Mouse (Mus musculus): ENCODE data around the gene Lctl. TPM values are rescaled to one million over a fixed set of nuclear protein-coding genes. Genes with fewer than 3 reads are reported as not detected.

The Lctl gene
- polyA plus RNA-seq, 1 experiment from 2014 or later: not detected

DNA sequence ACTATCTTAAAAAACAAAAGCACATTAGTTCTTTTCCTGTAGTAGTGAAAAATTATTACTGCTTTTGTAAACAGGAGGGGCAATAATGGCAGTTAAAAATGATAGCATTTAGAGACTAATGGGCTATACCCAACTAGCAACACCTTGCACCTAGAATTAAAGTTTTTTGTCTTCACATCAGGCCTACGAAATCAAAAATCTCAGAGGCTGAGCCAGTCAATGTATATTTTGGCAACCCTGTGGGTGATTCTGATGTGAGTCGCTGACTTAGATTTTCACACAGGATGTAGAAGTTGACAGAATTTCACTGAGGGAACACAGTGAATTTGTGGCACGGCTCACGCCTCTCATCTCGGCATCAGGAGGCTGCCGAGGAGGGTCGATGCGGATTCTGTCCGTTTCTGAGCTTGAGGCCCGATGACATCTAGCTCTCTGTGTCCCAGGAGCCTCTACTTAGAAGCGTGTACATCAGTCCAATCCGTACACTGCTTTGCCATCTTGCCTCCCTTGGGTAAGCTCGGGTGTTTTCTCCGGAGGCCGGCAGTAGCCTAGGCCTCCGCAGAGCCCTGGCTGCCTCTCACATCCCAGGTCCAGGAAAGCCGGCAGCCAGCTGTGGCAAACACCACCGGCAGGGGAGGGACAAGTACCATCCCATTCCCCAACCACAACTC, 55.3 kb downstream of the Lctl start:
- 4% methylated on average over 18 of the region's 18 CpGs for WGBS
- Histone ChIP-seq H3K4me2 (ENCODE audit: low read depth, low read length, severe bottlenecking) (peak overlapping the region; percentile 60), H3K4me3 (ENCODE audit: low read depth, low read length) (peak overlapping the region; percentile 98), H3K27me3 (ENCODE audit: control insufficient read depth, insufficient read depth, low read length) (no peaks in the 10 kb centered on the region), H3K4me1 (replicated peaks; ENCODE audit: control insufficient read depth, insufficient read depth, low read length) (peaks cover 3% of the 10 kb centered on the region; the same call in 1 of the 2 replicates), H3K9ac (ENCODE audit: low read length) (peak overlapping the region; percentile 92), H3K27ac (ENCODE audit: low read depth, low read length) (peak overlapping the region; percentile 82), H3K36me3 (ENCODE audit: control insufficient read depth, insufficient read depth, low read length) (peaks cover 12% of the 10 kb centered on the region; the same call in 1 of the 2 replicates), H3K9me3 (ENCODE audit: control insufficient read depth, low read length) (no peaks in the 10 kb centered on the region)
- ATAC-seq (replicated peaks; ENCODE audit: low FRiP score) (peak; percentile 56), DNase-seq (ENCODE audit: low spot score) (no peak)

DNA sequence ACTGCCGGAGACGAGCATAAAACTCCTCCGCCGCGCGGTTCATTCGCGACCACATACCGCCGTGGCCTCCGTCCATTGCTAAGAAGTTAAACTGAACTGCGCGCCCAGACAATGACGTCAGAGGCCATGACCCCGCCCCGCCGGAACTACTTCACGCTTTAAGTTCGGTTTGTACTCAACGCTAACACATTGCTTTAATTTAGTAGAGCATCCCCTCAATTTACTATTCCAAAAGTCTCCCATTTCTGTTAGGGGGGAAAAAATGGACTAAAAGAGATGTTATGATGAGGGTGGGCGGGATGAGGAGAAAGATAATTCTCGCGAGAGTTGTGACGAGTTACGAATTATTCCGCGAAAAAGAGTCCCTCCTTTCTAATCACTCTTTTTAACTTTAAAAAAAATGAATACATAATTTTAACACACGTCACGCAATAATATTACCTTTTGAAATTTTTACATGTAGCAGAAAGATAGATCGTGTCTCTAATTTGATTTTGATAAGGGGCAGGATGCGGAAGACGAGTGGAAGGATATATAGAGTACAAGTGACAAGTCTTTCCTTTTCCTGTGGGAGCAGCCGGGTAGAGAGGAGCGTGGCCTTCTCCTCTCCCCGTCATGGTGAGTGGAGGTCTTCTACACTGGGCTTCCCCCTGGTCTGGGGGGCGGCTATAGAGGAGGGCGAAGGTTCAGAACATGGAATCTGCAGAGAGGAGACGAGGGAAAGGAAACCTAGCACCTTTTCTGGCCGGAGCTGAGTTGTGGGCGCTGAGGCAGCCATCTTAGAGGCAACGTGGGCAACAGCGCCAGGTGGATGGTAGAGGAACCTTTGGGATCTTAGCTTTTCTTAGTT, 56.1 kb downstream of the Lctl start, which contains the start of the genes Zwilch and Rpl4:
Zwilch (minus strand) TSS at position 289 of the 850 bp plus-strand sequence.
Rpl4 (plus strand) TSS at position 560 of the 850 bp plus-strand sequence.
- peak within 1 kb of the TSS; percentile 98 for H3K4me3 ChIP-seq (ENCODE audit: low read depth, low read length)
- no peaks in the 10 kb centered on the region for H3K27me3 ChIP-seq (ENCODE audit: control insufficient read depth, insufficient read depth, low read length)
- DNase-seq (ENCODE audit: low spot score) (peak; percentile 89), ATAC-seq (replicated peaks; ENCODE audit: low FRiP score) (peak; percentile 86)
- peaks cover 17% of the 10 kb centered on the region; the same call in 1 of the 2 replicates for H3K36me3 ChIP-seq (ENCODE audit: control insufficient read depth, insufficient read depth, low read length)
- H3K27ac ChIP-seq (ENCODE audit: low read depth, low read length): peak within 1 kb of the TSS; percentile 82
- H3K9me3 ChIP-seq (ENCODE audit: control insufficient read depth, low read length): no peaks in the 10 kb centered on the region
- under 1% methylated on average over 42 of the region's 42 CpGs for WGBS
- H3K4me1 ChIP-seq (replicated peaks; ENCODE audit: control insufficient read depth, insufficient read depth, low read length): peaks cover 3% of the 10 kb centered on the region; the same call in 1 of the 2 replicates
- peak within 1 kb of the TSS; percentile 92 for H3K9ac ChIP-seq (ENCODE audit: low read length)
- H3K4me2 ChIP-seq (ENCODE audit: low read depth, low read length, severe bottlenecking): peak within 1 kb of the TSS; percentile 82

DNA sequence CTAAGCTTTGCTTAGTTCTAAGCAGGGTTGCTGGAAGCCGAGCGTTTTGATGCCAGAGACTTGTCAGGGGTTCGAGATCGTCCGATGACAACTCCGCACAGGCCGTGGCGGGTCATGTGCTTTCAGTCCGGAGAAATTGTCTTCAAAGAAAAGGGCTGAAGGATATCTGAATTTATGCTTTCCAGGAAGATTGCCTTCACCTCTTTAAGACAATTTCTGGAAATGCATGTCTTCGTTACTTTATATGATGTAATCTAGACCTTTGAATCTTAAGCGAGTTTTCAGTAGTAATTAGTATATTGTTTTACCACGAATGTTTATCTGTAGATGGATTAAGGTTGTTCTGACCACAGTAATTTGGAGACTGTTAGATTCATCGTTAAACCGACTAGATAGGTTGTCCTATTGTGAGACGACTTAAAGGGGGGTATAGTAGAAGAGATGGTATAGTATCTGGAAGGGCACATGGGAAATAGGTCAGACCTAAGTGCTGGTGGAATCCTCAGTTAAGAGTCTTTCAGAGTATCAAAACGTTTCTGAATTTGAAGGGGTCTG, 56.8 kb downstream of the Lctl start:
- Histone ChIP-seq H3K4me2 (ENCODE audit: low read depth, low read length, severe bottlenecking) (peak overlapping the region; percentile 82), H3K9ac (ENCODE audit: low read length) (peak overlapping the region; percentile 92), H3K27me3 (ENCODE audit: control insufficient read depth, insufficient read depth, low read length) (no peaks in the 10 kb centered on the region), H3K27ac (ENCODE audit: low read depth, low read length) (peak overlapping the region; percentile 47; the same call in 1 of the 2 replicates), H3K4me3 (ENCODE audit: low read depth, low read length) (peak overlapping the region; percentile 98), H3K9me3 (ENCODE audit: control insufficient read depth, low read length) (no peaks in the 10 kb centered on the region), H3K4me1 (replicated peaks; ENCODE audit: control insufficient read depth, insufficient read depth, low read length) (peaks cover 3% of the 10 kb centered on the region; the same call in 1 of the 2 replicates), H3K36me3 (ENCODE audit: control insufficient read depth, insufficient read depth, low read length) (peaks cover 17% of the 10 kb centered on the region; the same call in 1 of the 2 replicates)
- WGBS: under 1% methylated on average over 16 of the region's 16 CpGs
- no peak for DNase-seq (ENCODE audit: low spot score)
- ATAC-seq (replicated peaks; ENCODE audit: low FRiP score): no peak

DNA sequence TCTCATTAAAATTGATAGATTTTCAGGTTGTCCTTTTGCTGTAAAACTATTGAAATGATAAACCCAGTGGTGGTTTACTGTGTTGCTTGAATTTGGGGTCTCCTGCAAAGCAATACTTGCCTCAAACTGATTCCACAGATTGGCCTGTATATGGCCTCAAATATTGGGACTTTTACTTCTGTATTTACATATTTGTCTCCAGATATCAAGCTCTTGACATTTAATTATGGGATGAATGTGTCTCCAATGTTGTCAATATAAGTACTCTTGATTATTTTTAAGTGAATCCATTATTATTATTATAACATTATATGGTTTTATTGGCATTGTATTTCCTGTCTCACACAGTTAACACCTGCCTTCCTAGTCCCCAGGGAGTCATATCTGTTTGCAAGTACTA, 57.4 kb downstream of the Lctl start:
- ATAC-seq (replicated peaks; ENCODE audit: low FRiP score) (no peak), DNase-seq (ENCODE audit: low spot score) (no peak)
- H3K9me3 ChIP-seq (ENCODE audit: control insufficient read depth, low read length): no peaks in the 10 kb centered on the region
- peaks cover 17% of the 10 kb centered on the region; the same call in 1 of the 2 replicates for H3K36me3 ChIP-seq (ENCODE audit: control insufficient read depth, insufficient read depth, low read length)
- no peaks in the 10 kb centered on the region for H3K27me3 ChIP-seq (ENCODE audit: control insufficient read depth, insufficient read depth, low read length)
- peak overlapping the region; percentile 92; the same call in 1 of the 2 replicates for H3K9ac ChIP-seq (ENCODE audit: low read length)
- H3K27ac ChIP-seq (ENCODE audit: low read depth, low read length): no peak overlapping the region
- peaks cover 3% of the 10 kb centered on the region; the same call in 1 of the 2 replicates for H3K4me1 ChIP-seq (replicated peaks; ENCODE audit: control insufficient read depth, insufficient read depth, low read length)
- H3K4me2 ChIP-seq (ENCODE audit: low read depth, low read length, severe bottlenecking): peak overlapping the region; percentile 82
- peak overlapping the region; percentile 98 for H3K4me3 ChIP-seq (ENCODE audit: low read depth, low read length)

DNA sequence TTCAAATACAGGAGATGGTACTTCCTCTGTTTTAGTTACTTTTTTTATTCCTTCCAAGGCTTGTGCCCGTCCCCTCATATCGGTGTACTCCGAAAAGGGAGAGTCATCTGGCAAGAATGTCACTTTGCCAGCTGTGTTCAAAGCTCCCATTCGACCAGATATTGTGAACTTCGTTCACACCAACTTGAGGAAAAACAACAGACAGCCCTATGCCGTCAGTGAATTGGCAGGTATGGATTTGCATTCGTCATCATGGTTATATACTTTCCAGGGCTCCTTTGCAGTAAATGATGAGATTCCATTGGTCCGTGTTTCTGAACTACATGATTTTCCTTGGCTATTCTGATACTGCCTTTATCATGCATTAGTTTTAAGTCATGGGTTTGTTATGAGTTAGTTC, 57.8 kb downstream of the Lctl start:
- Histone ChIP-seq H3K9ac (ENCODE audit: low read length) (no peak overlapping the region), H3K36me3 (ENCODE audit: control insufficient read depth, insufficient read depth, low read length) (peaks cover 17% of the 10 kb centered on the region; the same call in 1 of the 2 replicates), H3K27ac (ENCODE audit: low read depth, low read length) (no peak overlapping the region), H3K4me2 (ENCODE audit: low read depth, low read length, severe bottlenecking) (peak overlapping the region; percentile 82; the same call in 1 of the 2 replicates), H3K27me3 (ENCODE audit: control insufficient read depth, insufficient read depth, low read length) (no peaks in the 10 kb centered on the region), H3K4me3 (ENCODE audit: low read depth, low read length) (peak overlapping the region; percentile 98; the same call in 1 of the 2 replicates), H3K9me3 (ENCODE audit: control insufficient read depth, low read length) (no peaks in the 10 kb centered on the region), H3K4me1 (replicated peaks; ENCODE audit: control insufficient read depth, insufficient read depth, low read length) (peaks cover 3% of the 10 kb centered on the region; the same call in 1 of the 2 replicates)
- no peak for ATAC-seq (replicated peaks; ENCODE audit: low FRiP score)
- DNase-seq (ENCODE audit: low spot score): no peak
- WGBS: 85% methylated on average over 8 of the region's 8 CpGs

DNA sequence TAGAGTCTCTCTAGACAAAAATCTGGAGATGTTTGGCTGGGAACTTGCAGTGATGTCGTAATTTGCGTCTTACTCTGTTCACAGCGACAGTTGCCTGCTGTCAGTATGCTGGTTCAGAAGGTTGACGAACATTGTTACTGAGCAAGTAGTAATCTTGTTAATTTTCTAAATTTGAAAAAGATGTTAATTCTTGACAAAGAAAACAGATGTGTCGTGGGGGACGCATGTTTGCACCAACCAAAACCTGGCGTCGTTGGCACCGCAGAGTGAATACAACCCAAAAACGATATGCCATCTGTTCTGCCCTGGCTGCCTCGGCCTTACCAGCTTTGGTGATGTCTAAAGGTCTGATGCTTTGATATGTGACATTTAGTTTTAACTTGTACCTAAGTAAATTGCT, 58.4 kb downstream of the Lctl start:
- ATAC-seq (replicated peaks; ENCODE audit: low FRiP score) (no peak), DNase-seq (ENCODE audit: low spot score) (no peak)
- Histone ChIP-seq H3K27ac (ENCODE audit: low read depth, low read length) (no peak overlapping the region), H3K9ac (ENCODE audit: low read length) (no peak overlapping the region), H3K9me3 (ENCODE audit: control insufficient read depth, low read length) (no peaks in the 10 kb centered on the region), H3K4me1 (replicated peaks; ENCODE audit: control insufficient read depth, insufficient read depth, low read length) (peaks cover 3% of the 10 kb centered on the region; the same call in 1 of the 2 replicates), H3K4me2 (ENCODE audit: low read depth, low read length, severe bottlenecking) (no peak overlapping the region), H3K36me3 (ENCODE audit: control insufficient read depth, insufficient read depth, low read length) (peaks cover 17% of the 10 kb centered on the region; the same call in 1 of the 2 replicates), H3K27me3 (ENCODE audit: control insufficient read depth, insufficient read depth, low read length) (no peaks in the 10 kb centered on the region), H3K4me3 (ENCODE audit: low read depth, low read length) (no peak overlapping the region)
- 92% methylated on average over 11 of the region's 11 CpGs for WGBS

DNA sequence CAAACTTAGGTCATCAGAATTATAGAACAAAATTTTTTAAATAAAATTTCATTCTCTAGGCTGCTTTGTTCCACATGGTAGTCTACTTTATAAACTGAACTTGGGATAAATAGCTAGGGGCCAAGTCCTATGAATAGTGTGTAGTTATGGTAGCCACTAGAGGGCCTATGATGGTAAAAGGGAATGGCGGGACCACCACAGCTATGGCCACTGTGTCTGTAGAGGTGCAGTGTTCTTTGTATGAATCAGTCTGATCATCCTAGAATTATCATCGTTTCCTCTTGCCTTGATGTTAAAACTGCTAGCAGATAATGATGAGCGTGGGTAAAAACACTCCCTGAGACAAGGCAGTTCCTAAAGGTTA, 61.6 kb downstream of the Lctl start:
- WGBS: 37% methylated on average over 3 of the region's 3 CpGs
- DNase-seq (ENCODE audit: low spot score) (no peak), ATAC-seq (replicated peaks; ENCODE audit: low FRiP score) (peak; percentile 62)
- no peaks in the 10 kb centered on the region for H3K9me3 ChIP-seq (ENCODE audit: control insufficient read depth, low read length)
- peak overlapping the region; percentile 71; the same call in 1 of the 2 replicates for H3K9ac ChIP-seq (ENCODE audit: low read length)
- H3K27ac ChIP-seq (ENCODE audit: low read depth, low read length): peak overlapping the region; percentile 75
- peaks cover 17% of the 10 kb centered on the region; the same call in 1 of the 2 replicates for H3K36me3 ChIP-seq (ENCODE audit: control insufficient read depth, insufficient read depth, low read length)
- peak overlapping the region; percentile 59 for H3K4me2 ChIP-seq (ENCODE audit: low read depth, low read length, severe bottlenecking)
- H3K4me1 ChIP-seq (replicated peaks; ENCODE audit: control insufficient read depth, insufficient read depth, low read length): no peaks in the 10 kb centered on the region; the same call in 1 of the 2 replicates
- no peaks in the 10 kb centered on the region for H3K27me3 ChIP-seq (ENCODE audit: control insufficient read depth, insufficient read depth, low read length)
- 0 out of 2 replicates have a peak overlapping the region, but pooled peaks have one; percentile 66 for H3K4me3 ChIP-seq (ENCODE audit: low read depth, low read length)
